Mouse (Mus musculus) embryonic facial prominence, embryonic 14.5 days (tissue): ENCODE measurements around the gene Itgb2. TPM values are rescaled to one million over a fixed set of nuclear protein-coding genes. Genes with fewer than 3 reads are reported as not detected.

Experiments used
- ATAC-seq: fragments of 200-750 bp; cut with Nextera tagmentation; 2 replicates; pipeline ENCODE4 v1.8.0; 2017; ENCODE audit warnings: low read depth, moderate number of reproducible peaks, moderate TSS enrichment
- DNase-seq: peaks from one replicate; pipeline ENCODE4 v3.0.0-alpha.2; 2015; ENCODE audit warnings: low spot score
- H3K27ac ChIP-seq: fragments of 300-500 bp; sonication (generic); replicated peaks from 2 replicates; pipeline ENCODE4 v1.5.1; 2014; ENCODE audit warnings: low read depth, mild to moderate bottlenecking, low read length, moderate library complexity
- H3K27me3 ChIP-seq: fragments of 300-500 bp; sonication (generic); replicated peaks from 2 replicates; pipeline ENCODE4 v1.6.1; 2014; ENCODE audit warnings: low read length; ENCODE audit not compliant: control insufficient read depth, insufficient read depth
- H3K36me3 ChIP-seq: fragments of 300-500 bp; sonication (generic); 2 replicates; pipeline ENCODE4 v1.6.1; 2014; ENCODE audit warnings: low read length, mixed read lengths; ENCODE audit not compliant: control insufficient read depth, insufficient read depth
- H3K4me1 ChIP-seq: fragments of 300-500 bp; sonication (generic); 2 replicates; pipeline ENCODE4 v1.6.1; 2014; ENCODE audit warnings: antibody characterized with exemption, low read length; ENCODE audit not compliant: control insufficient read depth, insufficient read depth
- H3K4me2 ChIP-seq: fragments of 300-500 bp; sonication (generic); 2 replicates; pipeline ENCODE4 v1.6.1; 2014; ENCODE audit warnings: low read depth, mild to moderate bottlenecking, low read length, moderate library complexity, mixed read lengths
- H3K4me3 ChIP-seq: fragments of 300-500 bp; sonication (generic); 2 replicates; pipeline ENCODE4 v1.5.1; 2014; ENCODE audit warnings: low read depth, mild to moderate bottlenecking, low read length
- H3K9ac ChIP-seq: fragments of 300-500 bp; sonication (generic); 2 replicates; pipeline ENCODE4 v1.6.1; 2014; ENCODE audit warnings: low read depth, mild to moderate bottlenecking, low read length, moderate library complexity, mixed read lengths
- H3K9me3 ChIP-seq: fragments of 300-500 bp; sonication (generic); 2 replicates; pipeline ENCODE4 v1.6.1; 2016; ENCODE audit warnings: low read length; ENCODE audit not compliant: control insufficient read depth
- WGBS: fragments of 180-500 bp; shearing (Covaris S2); extraction: QIAGEN DNeasy Blood & Tissue Kit; methylation state at CpG from one replicate; pipeline ENCODE4 v1.1.7; 2014; 5-methylcytosine and 5-hydroxymethylcytosine counted together
- polyA plus RNA-seq: library from polyadenylated mRNA; unstranded; fragments of >200 nt; fragmentation: Nextera tagmentation; extraction: Ambion mirVana; gene quantifications from 2 replicates; pipeline ENCODE4 v1.2.1, GENCODE M21; 2014

The Itgb2 gene
- polyA plus RNA-seq, 1 experiment from 2014 or later, result 3.0 TPM

GRCm38 (mm10) chr10:77596060-77596459 lies 66.0 kb downstream of the Itgb2 start:
- H3K4me3 ChIP-seq, result no peak overlapping the region
- no peak overlapping the region for H3K27ac ChIP-seq
- DNase-seq, result no peak
- H3K36me3 ChIP-seq, result peaks cover 76% of the 10 kb centered on the region
- no peaks in the 10 kb centered on the region for H3K27me3 ChIP-seq
- ATAC-seq, result no peak
- H3K4me2 ChIP-seq, result no peak overlapping the region
- WGBS, result 85% methylated on average over 2 of the region's 2 CpGs
- no peak overlapping the region for H3K9ac ChIP-seq
- H3K9me3 ChIP-seq, result no peaks in the 10 kb centered on the region
- H3K4me1 ChIP-seq, result no peaks in the 10 kb centered on the region

DNA sequence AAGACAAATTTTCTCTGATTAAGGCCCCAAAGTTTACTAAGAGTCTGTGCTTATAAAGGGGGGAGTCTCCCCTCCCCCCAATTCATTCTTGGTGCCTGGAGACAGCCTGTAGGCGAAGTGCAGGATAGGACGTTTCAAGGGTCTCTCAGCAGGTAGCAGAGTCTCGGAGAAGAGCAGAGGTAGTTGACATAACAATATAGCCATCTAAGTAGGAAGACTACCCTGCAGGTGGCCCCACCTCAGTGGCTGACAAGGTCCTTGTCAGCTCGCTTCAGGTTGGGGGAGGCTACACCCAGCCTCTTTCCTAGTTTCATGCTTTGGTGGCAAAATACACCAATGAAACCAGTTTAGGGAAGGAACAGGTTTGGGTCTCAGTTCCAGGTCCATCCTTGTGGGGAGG lies 73.0 kb downstream of the Itgb2 start:
- H3K4me1 ChIP-seq, result peaks cover 15% of the 10 kb centered on the region; the same call in 1 of the 2 replicates
- H3K9me3 ChIP-seq, result no peaks in the 10 kb centered on the region
- no peak overlapping the region for H3K4me2 ChIP-seq
- ATAC-seq, result no peak
- WGBS, result 58% methylated on average over 4 of the region's 4 CpGs
- no peak overlapping the region for H3K9ac ChIP-seq
- no peaks in the 10 kb centered on the region for H3K27me3 ChIP-seq
- H3K36me3 ChIP-seq, result peaks cover 18% of the 10 kb centered on the region
- H3K27ac ChIP-seq, result no peak overlapping the region
- DNase-seq, result no peak
- no peak overlapping the region for H3K4me3 ChIP-seq

- Histone ChIP-seq H3K9ac (no peak overlapping the region), H3K9me3 (no peaks in the 10 kb centered on the region), H3K4me2 (no peak overlapping the region), H3K4me1 (peaks cover 15% of the 10 kb centered on the region; the same call in 1 of the 2 replicates), H3K36me3 (peaks cover 11% of the 10 kb centered on the region; the same call in 1 of the 2 replicates), H3K4me3 (no peak overlapping the region), H3K27ac (no peak overlapping the region), H3K27me3 (no peaks in the 10 kb centered on the region)
- DNase-seq, result no peak
- ATAC-seq, result no peak
- WGBS, result 90% methylated on average over 6 of the region's 6 CpGs
These were observed 74.1 kb downstream of the Itgb2 start for GRCm38 (mm10) chr10:77604111-77604510.

GRCm38 (mm10) chr10:77604958-77605357 lies 74.9 kb downstream of the Itgb2 start:
- no peak overlapping the region for H3K4me2 ChIP-seq
- H3K9me3 ChIP-seq, result no peaks in the 10 kb centered on the region
- H3K27me3 ChIP-seq, result no peaks in the 10 kb centered on the region
- peaks cover 16% of the 10 kb centered on the region for H3K36me3 ChIP-seq
- no peak overlapping the region for H3K9ac ChIP-seq
- DNase-seq (no peak), ATAC-seq (no peak)
- peaks cover 15% of the 10 kb centered on the region; the same call in 1 of the 2 replicates for H3K4me1 ChIP-seq
- WGBS, result 72% methylated on average over 5 of the region's 5 CpGs
- no peak overlapping the region for H3K4me3 ChIP-seq
- peak overlapping the region; percentile 97; the same call in 1 of the 2 replicates for H3K27ac ChIP-seq

- WGBS, result 41% methylated on average over 1 of the region's 1 CpGs
- Histone ChIP-seq H3K9ac (peak overlapping the region; percentile 89), H3K27ac (peak overlapping the region; percentile 97), H3K9me3 (no peaks in the 10 kb centered on the region), H3K36me3 (peaks cover 20% of the 10 kb centered on the region), H3K4me1 (peaks cover 15% of the 10 kb centered on the region; the same call in 1 of the 2 replicates), H3K4me3 (peak overlapping the region; percentile 66), H3K27me3 (no peaks in the 10 kb centered on the region), H3K4me2 (peak overlapping the region; percentile 75)
- ATAC-seq (0 out of 2 replicates have a peak, but pooled peaks have one; percentile 14), DNase-seq (no peak)
These were observed 75.3 kb downstream of the Itgb2 start for GRCm38 (mm10) chr10:77605368-77605767.

DNA sequence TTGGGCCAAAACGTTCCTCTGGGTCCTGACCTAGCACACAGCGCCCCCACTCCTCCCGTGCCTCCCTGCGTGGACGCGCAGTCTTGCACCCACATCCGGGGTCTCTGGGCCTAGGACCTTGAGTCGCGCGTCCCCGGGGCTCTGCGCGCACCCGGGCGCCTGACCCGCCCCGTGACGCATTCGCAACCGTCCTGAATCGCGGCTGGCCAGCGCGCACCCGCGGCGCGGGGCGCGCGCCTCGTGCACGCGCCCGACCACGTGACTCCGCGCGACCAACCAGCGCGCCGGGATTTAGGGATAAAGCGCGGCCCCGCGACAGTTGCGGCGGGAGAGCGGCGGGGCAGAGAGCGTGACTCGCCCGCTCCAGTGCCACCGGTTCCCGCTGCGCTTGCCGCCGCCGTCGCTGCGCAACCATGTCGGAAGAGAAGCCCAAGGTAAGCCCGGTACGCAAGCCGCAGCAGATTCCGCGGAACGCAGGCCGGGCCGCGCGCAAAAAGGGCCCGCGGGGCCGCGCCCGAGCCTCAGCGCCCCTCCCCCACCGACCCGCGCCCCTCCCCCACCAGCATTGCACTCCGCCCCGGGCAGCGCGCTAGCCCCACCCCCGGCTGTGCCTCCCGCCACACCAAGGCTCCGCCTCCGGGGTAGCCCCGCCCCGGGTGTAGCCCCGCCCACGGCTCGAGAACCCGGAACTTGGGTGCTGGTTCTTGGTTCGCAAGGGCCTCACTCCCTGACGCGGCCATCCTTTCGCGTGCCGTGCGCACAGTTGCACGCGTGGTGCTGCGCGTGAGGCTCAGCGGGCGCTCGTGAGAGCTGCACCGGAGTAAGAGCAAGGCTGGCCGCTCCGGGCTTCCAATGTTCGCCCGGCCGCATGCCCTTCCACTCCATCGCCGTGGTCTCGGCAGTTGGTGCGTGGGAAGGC lies 76.1 kb downstream of the Itgb2 start, which contains the start of the genes Sumo3 and Gm49325:
Sumo3 (plus strand) TSS at position 190 of the 919 bp plus-strand sequence.
Gm49325 (plus strand) TSS at position 290 of the 919 bp plus-strand sequence.
- peak within 1 kb of the TSS; percentile 97 for H3K27ac ChIP-seq
- peak within 1 kb of the TSS; percentile 75 for H3K4me2 ChIP-seq
- no peaks in the 10 kb centered on the region for H3K27me3 ChIP-seq
- ATAC-seq, result peak; percentile 84
- H3K4me1 ChIP-seq, result peaks cover 15% of the 10 kb centered on the region; the same call in 1 of the 2 replicates
- peaks cover 28% of the 10 kb centered on the region for H3K36me3 ChIP-seq
- peak within 1 kb of the TSS; percentile 89 for H3K9ac ChIP-seq
- 7% methylated on average over 30 of the region's 119 CpGs for WGBS
- peak; percentile 94 for DNase-seq
- no peaks in the 10 kb centered on the region for H3K9me3 ChIP-seq
- peak within 1 kb of the TSS; percentile 66 for H3K4me3 ChIP-seq

GRCm38 (mm10) chr10:77606855-77607254 lies 76.8 kb downstream of the Itgb2 start:
- H3K27ac ChIP-seq, result peak overlapping the region; percentile 97
- H3K27me3 ChIP-seq, result no peaks in the 10 kb centered on the region
- peaks cover 34% of the 10 kb centered on the region for H3K36me3 ChIP-seq
- H3K4me2 ChIP-seq, result peak overlapping the region; percentile 75
- H3K9ac ChIP-seq, result peak overlapping the region; percentile 89
- no peaks in the 10 kb centered on the region for H3K9me3 ChIP-seq
- peak overlapping the region; percentile 66 for H3K4me3 ChIP-seq
- DNase-seq (no peak), ATAC-seq (peak; percentile 5)
- 47% methylated on average over 7 of the region's 7 CpGs for WGBS
- H3K4me1 ChIP-seq, result peaks cover 15% of the 10 kb centered on the region; the same call in 1 of the 2 replicates

- H3K9me3 ChIP-seq, result no peaks in the 10 kb centered on the region
- ATAC-seq (no peak), DNase-seq (no peak)
- H3K27me3 ChIP-seq, result no peaks in the 10 kb centered on the region
- peaks cover 15% of the 10 kb centered on the region; the same call in 1 of the 2 replicates for H3K4me1 ChIP-seq
- peak overlapping the region; percentile 89 for H3K9ac ChIP-seq
- peak overlapping the region; percentile 66 for H3K4me3 ChIP-seq
- peak overlapping the region; percentile 75 for H3K4me2 ChIP-seq
- H3K27ac ChIP-seq, result no peak overlapping the region; the same call in 1 of the 2 replicates
- WGBS, result 68% methylated on average over 5 of the region's 5 CpGs
- peaks cover 40% of the 10 kb centered on the region for H3K36me3 ChIP-seq
These were observed 77.4 kb downstream of the Itgb2 start for GRCm38 (mm10) chr10:77607441-77607840.
